Mouse (Mus musculus) frontal cortex, postnatal 14 days (tissue): ENCODE data around the gene Psmb11.

Experiments
- DNase-seq, 2 experiments: peaks; one replicate each; pipeline ENCODE4 v3.0.0; 2022; ENCODE audit warnings: low spot score in 2 of 2

Gene Psmb11

DNA sequence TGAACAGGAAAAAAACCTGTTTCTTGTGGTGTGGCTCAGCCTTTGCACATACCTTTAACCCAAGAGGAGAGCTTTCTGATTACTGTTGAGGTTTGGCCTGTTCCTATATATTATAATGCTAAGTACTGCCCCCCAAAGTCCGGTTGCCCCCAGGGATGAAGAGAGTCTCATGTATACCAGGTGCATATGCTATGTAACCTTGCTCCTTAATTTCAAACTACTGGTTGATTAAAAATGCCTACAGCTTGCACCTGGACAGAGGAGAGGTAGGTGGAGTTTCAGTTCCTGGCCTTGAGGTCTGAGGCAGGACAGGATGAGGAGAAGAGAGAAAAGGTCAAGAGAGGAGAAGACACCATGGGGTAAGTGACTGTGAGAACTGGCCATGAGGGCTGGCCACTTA, at the start of gene Psmb11:
Gene Psmb11 (plus strand): TSS at position 301 of the 400 bp plus-strand sequence.
- no peak for DNase-seq

- DNase-seq, result no peak
Measured at GRCm38 (mm10) chr14:54572122-54572521, 49.1 kb upstream of the Psmb11 start.

DNA sequence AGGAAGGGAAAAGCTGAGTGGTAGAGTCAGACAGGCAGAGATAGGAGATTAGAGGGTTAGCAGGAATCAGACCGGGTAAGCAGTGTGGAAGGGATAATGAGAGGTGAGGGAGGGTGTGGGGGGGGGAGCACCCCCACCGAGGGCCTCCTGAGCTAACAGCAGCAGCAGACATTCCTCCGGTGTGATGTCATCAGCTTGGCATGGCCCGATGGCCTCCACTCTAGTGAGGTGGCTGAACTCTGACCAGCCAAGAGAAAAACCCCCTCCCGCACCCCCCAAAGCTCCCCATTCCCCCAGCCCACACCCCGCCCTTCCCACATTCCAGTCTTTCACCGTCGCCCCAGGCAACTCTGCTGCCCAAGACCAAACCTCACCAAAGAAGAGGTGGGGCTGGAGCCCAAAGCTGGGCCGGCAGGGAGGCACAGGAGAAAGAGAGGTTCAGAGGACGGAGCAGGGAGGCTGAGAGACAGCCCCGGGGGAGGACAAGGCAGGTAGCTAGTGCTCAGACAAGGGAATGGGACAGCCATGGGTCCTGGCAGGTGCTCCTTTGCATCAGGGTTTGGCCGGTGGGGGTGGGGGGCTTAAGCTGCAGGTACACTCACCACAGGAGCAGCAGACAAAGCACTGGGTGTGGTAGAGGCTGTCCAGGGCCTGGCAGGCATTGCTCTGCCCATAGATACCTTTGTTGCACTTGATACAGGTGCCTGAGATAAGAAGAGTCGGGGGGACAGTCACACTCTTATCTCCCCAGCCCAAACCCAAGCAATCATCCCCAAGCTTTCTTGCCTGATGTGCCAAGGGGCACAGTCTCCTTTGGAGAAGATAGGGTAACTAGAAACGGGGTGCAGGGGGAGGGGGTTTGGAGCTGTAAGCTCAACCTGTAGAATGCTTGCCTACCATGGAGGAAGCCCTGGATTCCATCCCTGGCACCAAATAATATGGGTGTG, 48.2 kb upstream of the Psmb11 start:
- DNase-seq, result no peak

DNA sequence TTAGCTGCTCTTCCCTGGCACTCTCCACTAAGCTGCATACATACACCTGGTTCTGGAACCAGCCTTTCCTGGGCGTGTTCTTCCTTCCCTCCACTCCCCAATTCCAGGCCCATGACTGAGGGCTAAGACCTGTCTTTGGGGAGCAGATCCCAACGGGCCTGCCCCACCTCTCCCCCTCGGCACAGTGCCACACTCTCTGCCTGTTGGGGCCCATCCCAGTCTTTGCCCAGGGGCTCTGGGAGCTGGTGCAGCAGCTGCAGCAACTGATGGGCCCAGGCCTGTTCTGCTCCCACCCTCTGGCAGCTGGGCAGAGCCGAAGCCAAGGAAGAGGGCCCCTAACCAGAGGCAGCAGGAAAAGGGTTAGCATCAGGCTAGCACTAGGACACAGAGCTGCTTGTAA, 47.0 kb upstream of the Psmb11 start:
- DNase-seq, result no peak

GRCm38 (mm10) chr14:54575031-54575430, 46.2 kb upstream of the Psmb11 start:
- DNase-seq, result no peak

- no peak for DNase-seq
Measured at GRCm38 (mm10) chr14:54575631-54576030, 45.6 kb upstream of the Psmb11 start.

GRCm38 (mm10) chr14:54576241-54577088, 44.8 kb upstream of the Psmb11 start:
- no peak for DNase-seq

DNA sequence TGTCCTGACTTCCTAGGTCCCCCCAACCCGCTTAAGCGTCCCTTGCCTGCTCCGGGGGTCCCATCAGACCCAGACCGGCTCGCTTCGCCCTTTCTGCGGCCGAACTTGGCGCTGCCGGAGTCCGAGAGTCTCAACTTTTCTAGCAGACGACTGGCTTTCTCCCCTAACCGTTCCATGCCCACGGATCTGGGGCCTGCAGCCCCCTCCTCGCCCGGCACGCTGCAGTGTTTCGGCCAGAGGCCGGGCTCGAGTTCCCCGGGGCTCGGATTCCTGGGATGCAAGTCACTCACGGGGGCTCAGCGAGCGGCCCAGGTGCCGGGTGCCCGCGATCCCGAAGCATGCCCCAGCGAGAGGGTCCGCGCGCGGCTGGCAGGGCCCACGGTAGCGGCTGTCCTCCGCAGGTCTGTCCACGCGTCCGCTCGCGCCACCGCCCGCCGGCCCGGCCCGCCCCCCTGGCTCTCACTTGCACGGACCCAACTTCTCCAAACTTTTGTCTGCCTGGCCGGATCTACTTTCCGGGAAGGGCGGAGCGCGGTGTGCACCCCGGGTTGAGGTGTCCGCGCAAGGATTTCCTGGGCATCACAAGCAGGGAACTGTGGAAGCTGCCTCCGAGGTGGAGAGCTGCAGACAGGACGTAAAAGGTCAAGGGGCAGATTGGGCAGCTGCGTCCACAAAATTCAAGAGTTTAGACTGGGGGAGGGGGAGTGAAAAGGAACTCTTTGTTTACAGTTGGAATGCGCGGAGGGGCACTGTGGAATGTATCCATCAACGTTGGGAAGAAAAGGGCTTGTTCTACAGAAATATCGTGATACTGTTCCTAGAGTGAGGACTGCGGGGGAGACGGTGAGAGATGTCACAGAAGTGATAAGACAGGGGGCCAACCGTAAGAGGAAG, 43.9 kb upstream of the Psmb11 start, which contains the start of gene Ajuba:
Gene Ajuba (minus strand): TSS at position 470 of the 894 bp plus-strand sequence.
- DNase-seq, result peak; percentile 57 to 63

- DNase-seq, result no peak
Measured at GRCm38 (mm10) chr14:54578063-54578462, 43.2 kb upstream of the Psmb11 start.

- no peak for DNase-seq
Measured at GRCm38 (mm10) chr14:54579638-54580037, 41.6 kb upstream of the Psmb11 start.

- no peak for DNase-seq
Measured at GRCm38 (mm10) chr14:54582536-54582935, 38.7 kb upstream of the Psmb11 start.

DNA sequence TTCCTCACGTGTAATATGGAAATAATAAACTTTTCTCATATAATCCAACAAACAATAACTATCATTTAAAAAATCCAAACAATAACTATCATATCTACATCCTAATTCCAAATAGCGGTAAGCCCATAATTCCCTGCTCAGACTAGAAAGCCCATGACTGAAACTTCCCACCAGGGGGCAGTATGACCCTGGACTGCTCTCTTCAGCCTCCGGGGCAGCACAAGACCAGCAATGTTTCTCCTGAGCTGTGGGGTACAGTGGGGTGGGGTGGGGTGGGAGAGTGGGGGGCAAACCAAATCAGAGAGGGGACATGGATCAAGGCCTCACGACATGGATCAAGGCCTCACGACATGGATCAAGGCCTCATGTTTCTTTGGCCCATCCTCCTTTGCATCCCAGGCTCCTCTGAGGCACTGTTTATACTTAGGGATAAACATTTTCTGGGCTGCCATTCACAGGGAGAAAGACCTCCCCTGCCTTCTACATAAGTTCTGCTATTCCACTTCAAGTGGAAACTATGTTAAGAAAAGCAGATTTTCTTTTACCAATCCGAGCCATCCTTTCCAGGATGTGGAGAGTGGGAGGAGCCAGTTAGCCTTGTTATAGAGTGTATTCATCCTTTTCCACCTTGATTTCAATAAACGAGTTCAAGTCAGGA, 37.4 kb upstream of the Psmb11 start:
- DNase-seq, result no peak

- DNase-seq, result no peak
Measured at GRCm38 (mm10) chr14:54591056-54591455, 30.2 kb upstream of the Psmb11 start.

- DNase-seq, result no peak
Measured at GRCm38 (mm10) chr14:54592319-54592934, 28.8 kb upstream of the Psmb11 start.

GRCm38 (mm10) chr14:54594055-54594454, 27.2 kb upstream of the Psmb11 start:
- no peak for DNase-seq

- DNase-seq, result no peak
Measured at GRCm38 (mm10) chr14:54594631-54595414, 26.4 kb upstream of the Psmb11 start.

DNA sequence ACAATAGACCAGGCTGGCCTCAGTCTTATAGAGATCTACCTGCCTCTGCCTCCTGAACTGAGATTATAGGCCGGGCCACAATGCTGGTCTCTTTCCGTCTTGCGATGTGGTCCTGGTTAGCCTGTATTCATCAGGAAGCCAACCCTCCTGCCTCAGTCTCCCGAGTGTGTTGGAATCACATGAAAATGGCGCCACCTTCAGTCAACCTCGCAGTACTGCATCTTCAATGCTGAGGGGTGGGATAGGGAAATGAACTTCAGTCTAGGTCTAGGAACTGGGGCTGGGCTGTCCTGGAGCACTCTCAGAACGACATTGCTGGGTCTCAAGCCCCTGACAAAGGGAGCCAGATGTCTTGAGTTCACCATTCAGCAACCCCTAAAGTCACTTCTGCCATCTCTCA, 24.1 kb upstream of the Psmb11 start:
- no peak for DNase-seq

DNA sequence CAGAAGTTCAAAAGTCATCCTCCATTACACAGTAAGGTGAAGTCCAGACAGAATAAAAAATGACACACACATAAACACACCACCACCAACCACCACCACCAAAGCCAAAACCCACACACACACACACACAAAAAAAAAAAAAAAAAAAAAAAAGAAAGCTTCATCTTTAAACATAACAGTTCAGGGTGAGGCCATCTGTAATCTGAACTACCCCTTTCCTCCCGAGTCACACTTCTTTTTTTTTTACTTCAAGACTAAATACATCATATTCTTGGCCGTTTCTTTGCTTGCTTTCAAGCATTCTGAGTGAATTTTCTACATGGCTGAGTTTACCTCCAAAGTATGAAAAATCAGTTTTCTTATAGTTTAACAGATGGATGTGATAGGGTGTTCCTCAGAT, 19.6 kb upstream of the Psmb11 start:
- DNase-seq, result no peak

DNA sequence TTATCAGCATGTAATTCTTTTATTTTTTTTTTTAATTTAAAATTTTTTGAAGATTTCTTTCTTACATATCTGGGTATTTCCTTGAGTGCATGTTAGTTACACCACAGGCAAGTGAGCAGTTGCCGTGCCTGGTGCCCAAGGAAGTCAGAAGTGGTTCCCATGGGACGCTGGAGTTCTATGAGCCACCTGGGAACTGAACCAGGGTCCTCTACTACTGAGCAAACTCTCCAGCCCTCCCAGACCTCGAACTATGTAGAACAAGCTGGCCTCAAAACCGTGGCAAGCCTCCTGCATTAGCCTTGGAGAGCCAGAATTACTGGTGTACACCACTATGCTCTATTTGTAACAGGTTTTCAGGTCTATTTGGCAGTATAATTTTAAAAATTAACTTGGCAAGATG, 18.6 kb upstream of the Psmb11 start:
- DNase-seq, result no peak
